Mouse (Mus musculus) forebrain, postnatal 0 days (tissue): ENCODE results near the gene Zfyve21. TPM values are rescaled to one million over a fixed set of nuclear protein-coding genes. Genes with fewer than 3 reads are reported as not detected.

Experiments used
- ATAC-seq: fragments of 200-750 bp; cut with Nextera tagmentation; 2 replicates; pipeline ENCODE4 v1.8.0; 2017; ENCODE audit warnings: mild to moderate bottlenecking, moderate library complexity
- DNase-seq: peaks from one replicate; pipeline ENCODE4 v3.0.0-alpha.2; 2015
- H3K27ac ChIP-seq: fragments of 300-500 bp; sonication (generic); 2 replicates; pipeline ENCODE4 v1.5.1; 2014; ENCODE audit warnings: low read depth, mild to moderate bottlenecking, antibody characterized with exemption, low read length, moderate library complexity, mixed read lengths
- H3K27me3 ChIP-seq: fragments of 300-500 bp; sonication (generic); 2 replicates; pipeline ENCODE4 v1.6.1; 2014; ENCODE audit warnings: mild to moderate bottlenecking, low read length, mixed read lengths; ENCODE audit not compliant: insufficient read depth
- H3K36me3 ChIP-seq: fragments of 300-500 bp; sonication (generic); 2 replicates; pipeline ENCODE4 v1.6.1; 2014; ENCODE audit warnings: mild to moderate bottlenecking, moderate library complexity; ENCODE audit not compliant: insufficient read depth
- H3K4me1 ChIP-seq: fragments of 300-500 bp; sonication (generic); 2 replicates; pipeline ENCODE4 v1.6.1; 2014; ENCODE audit warnings: antibody characterized with exemption; ENCODE audit not compliant: insufficient read depth
- H3K4me2 ChIP-seq: fragments of 300-500 bp; sonication (generic); 2 replicates; pipeline ENCODE4 v1.6.1; 2014; ENCODE audit warnings: low read depth, mild to moderate bottlenecking, moderate library complexity
- H3K4me3 ChIP-seq: fragments of 300-500 bp; sonication (generic); 2 replicates; pipeline ENCODE4 v1.5.1; 2014; ENCODE audit warnings: low read depth, low read length, mixed read lengths
- H3K9ac ChIP-seq: fragments of 300-500 bp; sonication (generic); 2 replicates; pipeline ENCODE4 v1.6.1; 2014; ENCODE audit warnings: mild to moderate bottlenecking
- H3K9me3 ChIP-seq: fragments of 300-500 bp; sonication (generic); 2 replicates; pipeline ENCODE4 v1.6.1; 2016; ENCODE audit warnings: low read length
- CTCF ChIP-seq: sonication (generic); IDR thresholded peaks from 2 replicates; pipeline ENCODE4 v1.5.1; 2016; ENCODE audit warnings: antibody characterized with exemption, control low read depth, low read depth
- WGBS: fragments of 180-500 bp; shearing (Covaris S2); extraction: QIAGEN DNeasy Blood & Tissue Kit; methylation state at CpG from one replicate; pipeline ENCODE4 v1.1.7; 2014; 5-methylcytosine and 5-hydroxymethylcytosine counted together
- polyA plus RNA-seq: library from polyadenylated mRNA; unstranded; fragments of >200 nt; fragmentation: Nextera tagmentation; extraction: Ambion mirVana; gene quantifications from 2 replicates; pipeline ENCODE4 v1.2.1, GENCODE M21; 2015
- total RNA-seq: library from RNA; depleted of rRNA; stranded (reverse); fragments of >200 nt; gene quantifications from 2 replicates; pipeline ENCODE4 v1.2.3, GENCODE M21; 2014; rRNA removed

Gene Zfyve21
- total and polyA plus RNA-seq, 2 experiments from 2014 or later, result 21.2 to 29.5 TPM

GRCm38 (mm10) chr12:111874601-111875140 is 60.7 kb downstream of the Zfyve21 start:
- H3K4me1 ChIP-seq, result no peaks in the 10 kb centered on the region
- H3K9me3 ChIP-seq, result no peaks in the 10 kb centered on the region
- H3K4me2 ChIP-seq, result no peak overlapping the region
- H3K4me3 ChIP-seq, result no peak overlapping the region
- WGBS, result 66% methylated on average over 1 of the region's 1 CpGs
- H3K27me3 ChIP-seq, result no peaks in the 10 kb centered on the region
- DNase-seq, result no peak
- H3K9ac ChIP-seq, result no peak overlapping the region
- no peak for TF ChIP-seq CTCF
- H3K27ac ChIP-seq, result no peak overlapping the region
- ATAC-seq, result no peak
- H3K36me3 ChIP-seq, result peaks cover 6% of the 10 kb centered on the region

GRCm38 (mm10) chr12:111875499-111875898 is 61.5 kb downstream of the Zfyve21 start:
- WGBS, result 86% methylated on average over 3 of the region's 3 CpGs
- no peaks in the 10 kb centered on the region for H3K4me1 ChIP-seq
- no peak for DNase-seq

GRCm38 (mm10) chr12:111878213-111878612 is 64.2 kb downstream of the Zfyve21 start:
- 9% methylated on average over 3 of the region's 3 CpGs for WGBS
- TF ChIP-seq CTCF, result peak; percentile 95
- H3K4me1 ChIP-seq, result no peaks in the 10 kb centered on the region
- H3K9ac ChIP-seq, result no peak overlapping the region
- no peak overlapping the region for H3K4me3 ChIP-seq
- DNase-seq (peak; percentile 88), ATAC-seq (peak; percentile 89)
- no peak overlapping the region for H3K4me2 ChIP-seq
- no peaks in the 10 kb centered on the region for H3K9me3 ChIP-seq
- no peaks in the 10 kb centered on the region for H3K36me3 ChIP-seq
- H3K27me3 ChIP-seq, result no peaks in the 10 kb centered on the region
- no peak overlapping the region for H3K27ac ChIP-seq

More at GRCm38 (mm10) chr12:111875499-111875898, 61.5 kb downstream of the Zfyve21 start:
- TF ChIP-seq CTCF, result no peak
- no peak for ATAC-seq
- Histone ChIP-seq H3K9me3 (no peaks in the 10 kb centered on the region), H3K9ac (no peak overlapping the region), H3K27ac (no peak overlapping the region), H3K27me3 (no peaks in the 10 kb centered on the region), H3K4me3 (no peak overlapping the region), H3K36me3 (peaks cover 6% of the 10 kb centered on the region), H3K4me2 (no peak overlapping the region)

Other genes with a start within 250 kb of the Zfyve21 start
- gene Mark3, start 239.6 kb upstream of the Zfyve21 start, total RNA-seq, result 172 and 182 TPM in 2 replicates
- 36.9 and 42.4 TPM in 2 replicates for gene Mark3, start 239.6 kb upstream of the Zfyve21 start, polyA plus RNA-seq
- 1,430 and 1,456 TPM in 2 replicates for gene Ckb, start 141.8 kb upstream of the Zfyve21 start, total RNA-seq
- 1,561 and 1,650 TPM in 2 replicates for gene Ckb, start 141.8 kb upstream of the Zfyve21 start, polyA plus RNA-seq
- gene Trmt61a, start 136.1 kb upstream of the Zfyve21 start, total RNA-seq, result 15.9 and 19.6 TPM in 2 replicates
- gene Trmt61a, start 136.1 kb upstream of the Zfyve21 start, polyA plus RNA-seq, result 8.8 and 10.9 TPM in 2 replicates
- gene Bag5, start 100.9 kb upstream of the Zfyve21 start, total RNA-seq, result 50.6 and 54.2 TPM in 2 replicates
- gene Bag5, start 100.9 kb upstream of the Zfyve21 start, polyA plus RNA-seq, result 60.7 and 71.2 TPM in 2 replicates
- 27.8 and 30.1 TPM in 2 replicates for gene Apopt1, start 100.9 kb upstream of the Zfyve21 start, total RNA-seq
- gene Apopt1, start 100.9 kb upstream of the Zfyve21 start, polyA plus RNA-seq, result 52.7 and 59.8 TPM in 2 replicates
- 596 and 608 TPM in 2 replicates for gene Klc1, start 55.3 kb upstream of the Zfyve21 start, total RNA-seq
- 592 and 640 TPM in 2 replicates for gene Klc1, start 55.3 kb upstream of the Zfyve21 start, polyA plus RNA-seq
- 2.5 and 7.2 TPM in 2 replicates for gene Xrcc3, start 297 bp upstream of the Zfyve21 start, total RNA-seq
- 1.8 and 3.5 TPM in 2 replicates for gene Xrcc3, start 297 bp upstream of the Zfyve21 start, polyA plus RNA-seq
- gene Ppp1r13b, start 93.9 kb downstream of the Zfyve21 start, total RNA-seq, result 47.1 and 53.8 TPM in 2 replicates
- 31.7 and 37.6 TPM in 2 replicates for gene Ppp1r13b, start 93.9 kb downstream of the Zfyve21 start, polyA plus RNA-seq
- 313 and 545 TPM in 2 replicates for gene Atp5mpl, start 152.8 kb downstream of the Zfyve21 start, total RNA-seq
- 765 and 965 TPM in 2 replicates for gene Atp5mpl, start 152.8 kb downstream of the Zfyve21 start, polyA plus RNA-seq
- gene Tdrd9, start 157.4 kb downstream of the Zfyve21 start, total RNA-seq, result 0.29 and 0.54 TPM in 2 replicates
- 0.23 and 0.35 TPM in 2 replicates for gene Tdrd9, start 157.4 kb downstream of the Zfyve21 start, polyA plus RNA-seq
- 0.31 and 0.33 TPM in 2 replicates for gene Rd3l, start 167.1 kb downstream of the Zfyve21 start, total RNA-seq
- gene Rd3l, start 167.1 kb downstream of the Zfyve21 start, polyA plus RNA-seq, result 0.30 and 0.94 TPM in 2 replicates